Mouse (Mus musculus) layer of hippocampus, adult 2 months (tissue): ENCODE measurements at regions not wholly inside any gene's neighbourhood (a gene's known extent, or its start where the extent isn't known, plus 50 kb on each side); places are given as distances from the start of the nearest gene placed in this dataset.

Experiments
- DNase-seq, 2 experiments: peaks; one replicate each; pipeline ENCODE4 v3.0.0; 2022; ENCODE audit warnings: low spot score in 2 of 2
- H3K27ac ChIP-seq: fragments of 200-600 bp; 2 replicates; pipeline ENCODE4 v1.8.1; 2022
- H3K4me3 ChIP-seq: fragments of 200-600 bp; 2 replicates; pipeline ENCODE4 v1.8.1; 2022; ENCODE audit warnings: mild to moderate bottlenecking
- CTCF ChIP-seq: fragments of 200-600 bp; conservative IDR thresholded peaks from 2 replicates; pipeline ENCODE4 v1.8.1; 2022; ENCODE audit warnings: antibody characterized with exemption, mild to moderate bottlenecking, moderate library complexity

GRCm38 (mm10) chr12:69101965-69102364, 57.0 kb downstream of the Rps29 start:
- Histone ChIP-seq H3K27ac (no peak overlapping the region), H3K4me3 (no peak overlapping the region)
- TF ChIP-seq CTCF = no peak
- no peak for DNase-seq

GRCm38 (mm10) chr12:69094856-69095255, 64.1 kb downstream of the Rps29 start:
- no peak for TF ChIP-seq CTCF
- Histone ChIP-seq H3K4me3 (no peak overlapping the region), H3K27ac (no peak overlapping the region)
- no peak for DNase-seq

GRCm38 (mm10) chr12:69093073-69093797, 65.8 kb downstream of the Rps29 start:
- TF ChIP-seq CTCF = peak; percentile 74
- Histone ChIP-seq H3K27ac (no peak overlapping the region), H3K4me3 (no peak overlapping the region)
- no peak for DNase-seq

DNA sequence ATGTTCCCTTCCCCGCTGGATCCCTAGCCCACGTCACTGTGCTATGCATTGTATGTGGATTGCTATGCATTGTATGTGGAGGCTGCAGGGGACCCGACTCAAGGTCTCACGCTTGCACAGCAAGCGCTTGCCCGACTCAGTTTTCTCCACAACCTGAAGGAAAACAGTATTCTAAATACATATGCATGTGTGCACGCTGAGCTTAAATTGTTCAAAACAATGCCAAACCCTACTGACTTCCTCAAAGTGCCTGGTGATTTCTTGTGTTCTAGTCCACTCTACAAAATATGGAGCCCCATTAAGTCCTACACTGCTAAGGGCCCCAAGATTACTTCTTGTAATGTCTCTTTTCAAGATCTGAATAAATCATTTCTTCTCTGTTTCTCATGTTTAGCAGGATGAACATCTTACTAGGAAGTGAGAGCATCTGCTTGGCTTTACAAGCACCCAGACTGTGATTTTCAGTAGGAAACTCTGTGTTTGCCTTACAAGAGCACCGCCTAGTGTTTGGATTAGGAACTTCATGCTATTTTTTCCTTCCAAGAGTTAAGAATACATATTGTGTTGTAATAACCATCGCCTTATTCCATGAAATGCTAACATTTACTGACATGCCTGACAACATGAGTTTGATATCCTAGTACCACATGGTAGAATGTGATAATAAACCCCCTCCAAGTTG, 70.9 kb downstream of the Rps29 start:
- Histone ChIP-seq H3K27ac (no peak overlapping the region), H3K4me3 (no peak overlapping the region)
- peak; percentile 98 for TF ChIP-seq CTCF
- peak; percentile 67 to 81 for DNase-seq

GRCm38 (mm10) chr12:69085522-69086179, 73.3 kb downstream of the Rps29 start:
- DNase-seq = no peak
- TF ChIP-seq CTCF = no peak
- Histone ChIP-seq H3K4me3 (no peak overlapping the region), H3K27ac (no peak overlapping the region)

DNA sequence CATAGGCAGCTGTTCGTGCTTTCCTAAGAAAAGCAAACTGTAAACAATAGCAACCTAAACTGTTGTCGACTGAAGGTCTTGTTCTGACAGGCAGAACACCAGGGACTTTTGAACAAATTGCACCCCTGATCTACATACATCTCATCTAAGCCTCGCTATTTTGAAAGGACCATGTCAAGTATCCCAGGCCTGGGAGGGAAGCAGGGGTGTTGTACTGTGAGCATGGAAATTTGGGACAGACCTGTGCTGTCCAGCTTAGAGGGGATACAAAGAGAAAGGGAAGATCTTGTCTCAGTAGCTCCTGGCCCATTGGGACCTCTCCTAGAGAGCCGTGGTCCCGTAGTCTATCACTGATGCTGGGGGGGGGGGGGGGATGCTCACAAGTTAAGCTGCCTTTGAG, 74.3 kb downstream of the Rps29 start:
- no peak overlapping the region for H3K27ac ChIP-seq
- no peak for DNase-seq
- H3K4me3 ChIP-seq = no peak overlapping the region
- no peak for TF ChIP-seq CTCF

- TF ChIP-seq CTCF = no peak
- Histone ChIP-seq H3K4me3 (no peak overlapping the region), H3K27ac (no peak overlapping the region)
- DNase-seq = no peak
Measured at GRCm38 (mm10) chr12:69082051-69082450, 76.9 kb downstream of the Rps29 start.

DNA sequence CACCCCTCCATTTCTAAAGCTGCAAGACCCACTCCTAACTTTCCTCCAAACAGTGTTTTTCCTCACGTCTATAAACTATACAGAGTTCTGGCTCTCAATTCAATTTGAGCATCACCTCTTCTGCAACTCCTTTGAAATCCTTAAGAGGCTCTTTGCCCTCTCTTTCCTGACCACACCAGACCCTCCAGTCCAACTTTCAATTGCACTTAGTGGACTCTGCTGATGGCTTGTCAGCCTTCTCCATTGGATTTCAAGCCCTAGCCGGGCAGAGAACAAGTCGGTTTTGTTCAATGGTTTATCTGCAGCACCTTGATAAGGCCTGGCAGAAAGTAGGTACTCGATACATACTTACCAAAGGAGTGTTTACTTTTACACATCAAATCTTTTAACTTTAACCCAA, 119.4 kb downstream of the Rps29 start:
- DNase-seq = no peak
- Histone ChIP-seq H3K27ac (no peak overlapping the region), H3K4me3 (no peak overlapping the region)
- no peak for TF ChIP-seq CTCF

DNA sequence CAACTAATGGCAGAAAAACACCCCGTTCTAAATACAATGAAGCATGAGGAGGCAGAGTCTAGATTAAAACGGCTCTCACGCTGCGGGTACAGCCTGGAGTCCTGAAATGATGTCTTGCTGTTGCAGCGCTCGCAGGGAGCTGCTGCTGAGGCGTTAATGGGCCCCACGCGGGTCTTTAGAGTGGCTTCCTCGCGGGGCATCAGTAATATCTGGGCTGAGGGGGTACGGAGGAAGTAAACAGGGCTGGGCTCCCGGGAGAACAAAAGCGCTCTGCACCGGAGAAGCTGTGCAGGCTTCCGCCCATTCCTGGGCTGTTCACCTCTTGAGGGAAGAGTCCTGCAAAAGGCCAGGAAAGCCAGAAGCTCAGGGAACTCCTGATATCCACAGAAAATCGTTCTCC, 135.4 kb downstream of the Rps29 start:
- no peak for TF ChIP-seq CTCF
- Histone ChIP-seq H3K4me3 (peak overlapping the region; percentile 17), H3K27ac (no peak overlapping the region)
- DNase-seq = no peak

GRCm38 (mm10) chr12:69016705-69017306, 142.2 kb downstream of the Rps29 start:
- no peak for DNase-seq
- Histone ChIP-seq H3K27ac (no peak overlapping the region), H3K4me3 (no peak overlapping the region)
- no peak for TF ChIP-seq CTCF

GRCm38 (mm10) chr12:69005141-69005540, 153.8 kb downstream of the Rps29 start:
- Histone ChIP-seq H3K4me3 (no peak overlapping the region), H3K27ac (no peak overlapping the region)
- DNase-seq = no peak
- no peak for TF ChIP-seq CTCF

- no peak overlapping the region for H3K27ac ChIP-seq
- H3K4me3 ChIP-seq = no peak overlapping the region
- no peak for TF ChIP-seq CTCF
- peak in 1 of 2 experiments; percentile 8 for DNase-seq
Measured at GRCm38 (mm10) chr12:69002106-69002505, 156.9 kb downstream of the Rps29 start.

DNA sequence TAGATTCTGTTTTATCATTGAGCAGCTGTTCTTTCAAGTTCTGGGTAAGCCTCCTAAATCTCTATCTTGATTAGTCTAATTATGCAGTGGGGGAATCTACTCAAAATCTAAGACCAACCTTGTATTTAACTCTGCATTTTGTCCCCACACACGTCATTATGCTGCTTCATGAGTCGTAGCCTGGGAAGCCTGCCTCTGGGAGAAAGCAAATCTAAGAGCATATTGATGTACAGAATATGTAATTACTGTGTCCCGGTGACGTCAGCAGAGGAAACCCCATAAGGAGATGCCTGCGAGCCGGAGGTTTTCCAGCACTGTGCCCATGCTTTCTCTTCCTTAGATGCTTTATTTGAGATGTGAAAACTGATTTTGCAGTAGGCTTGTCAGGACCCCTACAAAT, 161.7 kb downstream of the Rps29 start:
- no peak for TF ChIP-seq CTCF
- DNase-seq = peak in 1 of 2 experiments; percentile 3
- H3K27ac ChIP-seq = no peak overlapping the region
- H3K4me3 ChIP-seq = peak overlapping the region; percentile 23
